Mouse (Mus musculus) liver, embryonic 12.5 days (tissue): ENCODE results near the gene Olfr1177-ps. TPM values are rescaled to one million over a fixed set of nuclear protein-coding genes. Genes with fewer than 3 reads are reported as not detected.

Experiments used
- ATAC-seq: fragments of 200-750 bp; cut with Nextera tagmentation; 2 replicates; pipeline ENCODE4 v1.8.0; 2017; ENCODE audit warnings: moderate number of reproducible peaks, mild to moderate bottlenecking, moderate library complexity
- H3K27ac ChIP-seq: fragments of 300-500 bp; sonication (generic); 2 replicates; pipeline ENCODE4 v1.5.1; 2016; ENCODE audit warnings: mild to moderate bottlenecking
- H3K27me3 ChIP-seq: fragments of 300-500 bp; sonication (generic); replicated peaks from 2 replicates; pipeline ENCODE4 v1.6.1; 2016; ENCODE audit warnings: mild to moderate bottlenecking, moderate library complexity
- H3K36me3 ChIP-seq: fragments of 300-500 bp; sonication (generic); 2 replicates; pipeline ENCODE4 v1.6.1; 2016; ENCODE audit warnings: mild to moderate bottlenecking, moderate library complexity
- H3K4me1 ChIP-seq: fragments of 300-500 bp; sonication (generic); 2 replicates; pipeline ENCODE4 v1.6.1; 2016
- H3K4me2 ChIP-seq: fragments of 300-500 bp; sonication (generic); 2 replicates; pipeline ENCODE4 v1.6.1; 2016; ENCODE audit warnings: mild to moderate bottlenecking, moderate library complexity
- H3K4me3 ChIP-seq: fragments of 300-500 bp; sonication (generic); 2 replicates; pipeline ENCODE4 v1.5.1; 2016; ENCODE audit warnings: mild to moderate bottlenecking, moderate library complexity
- H3K9ac ChIP-seq: fragments of 300-500 bp; sonication (generic); 2 replicates; pipeline ENCODE4 v1.6.1; 2016; ENCODE audit warnings: mild to moderate bottlenecking, moderate library complexity
- H3K9me3 ChIP-seq: fragments of 300-500 bp; sonication (generic); replicated peaks from 2 replicates; pipeline ENCODE4 v1.6.1; 2016; ENCODE audit warnings: mild to moderate bottlenecking, moderate library complexity
- WGBS: fragments of 180-500 bp; shearing (Covaris S2); methylation state at CpG from one replicate; pipeline ENCODE4 v1.1.7; 2016; ENCODE audit not compliant: insufficient replicate concordance; 5-methylcytosine and 5-hydroxymethylcytosine counted together
- polyA plus RNA-seq: library from polyadenylated mRNA; unstranded; fragments of >200 nt; fragmentation: Nextera tagmentation; extraction: Ambion mirVana; gene quantifications from 2 replicates; pipeline ENCODE4 v1.2.1, GENCODE M21; 2016

The Olfr1177-ps gene
- polyA plus RNA-seq: not detected in 2 replicates

- no peaks in the 10 kb centered on the region for H3K27me3 ChIP-seq
- no peak for ATAC-seq
- H3K4me3 ChIP-seq: no peak within 1 kb of the TSS
- H3K4me2 ChIP-seq: no peak within 1 kb of the TSS
- H3K9me3 ChIP-seq: no peaks in the 10 kb centered on the region
- H3K9ac ChIP-seq: no peak within 1 kb of the TSS
- no peak within 1 kb of the TSS for H3K27ac ChIP-seq
- WGBS: 58% methylated on average over 1 of the region's 1 CpGs
- H3K4me1 ChIP-seq: no peaks in the 10 kb centered on the region
- H3K36me3 ChIP-seq: no peaks in the 10 kb centered on the region
Measured at GRCm38 (mm10) chr2:88346392-88346791, at the start of gene Olfr1177-ps. Olfr1177-ps (minus strand) TSS chr2:88346492.

- H3K27me3 ChIP-seq: no peaks in the 10 kb centered on the region
- H3K4me2 ChIP-seq: no peak within 1 kb of the TSS
- WGBS: 55% methylated on average over 1 of the region's 1 CpGs
- H3K4me3 ChIP-seq: no peak within 1 kb of the TSS
- no peak within 1 kb of the TSS for H3K9ac ChIP-seq
- H3K4me1 ChIP-seq: no peaks in the 10 kb centered on the region
- no peak for ATAC-seq
- H3K27ac ChIP-seq: no peak within 1 kb of the TSS
- no peaks in the 10 kb centered on the region for H3K36me3 ChIP-seq
- H3K9me3 ChIP-seq: 0 out of 2 replicates have a peak, but pooled peaks cover 3% of the 10 kb centered on the region
Measured at GRCm38 (mm10) chr2:88386762-88387161, 40.5 kb upstream of the Olfr1177-ps start, which contains the start of gene Olfr1178. Olfr1178 (plus strand) TSS chr2:88387062.

- Histone ChIP-seq H3K27ac (no peak overlapping the region), H3K36me3 (no peaks in the 10 kb centered on the region), H3K27me3 (no peaks in the 10 kb centered on the region), H3K4me1 (no peaks in the 10 kb centered on the region), H3K9me3 (no peaks in the 10 kb centered on the region), H3K9ac (no peak overlapping the region), H3K4me2 (no peak overlapping the region), H3K4me3 (no peak overlapping the region)
- ATAC-seq: no peak
- WGBS: 2% methylated on average over 2 of the region's 2 CpGs
Measured at GRCm38 (mm10) chr2:88356304-88356703, 10.0 kb upstream of the Olfr1177-ps start.

GRCm38 (mm10) chr2:88336421-88336820, 9.9 kb downstream of the Olfr1177-ps start, which contains the start of gene Olfr1176:
Olfr1176 (plus strand) TSS chr2:88336721.
- no peak within 1 kb of the TSS for H3K27ac ChIP-seq
- no peaks in the 10 kb centered on the region for H3K4me1 ChIP-seq
- no peaks in the 10 kb centered on the region for H3K36me3 ChIP-seq
- ATAC-seq: no peak
- no peak within 1 kb of the TSS for H3K4me3 ChIP-seq
- no peak within 1 kb of the TSS for H3K4me2 ChIP-seq
- 52% methylated on average over 1 of the region's 1 CpGs for WGBS
- H3K9me3 ChIP-seq: no peaks in the 10 kb centered on the region
- H3K9ac ChIP-seq: no peak within 1 kb of the TSS
- no peaks in the 10 kb centered on the region for H3K27me3 ChIP-seq

GRCm38 (mm10) chr2:88327115-88327514, 19.2 kb downstream of the Olfr1177-ps start, which contains the start of gene Olfr1175-ps:
Olfr1175-ps (minus strand) TSS chr2:88327215.
- ATAC-seq: no peak
- H3K4me2 ChIP-seq: no peak within 1 kb of the TSS
- H3K9ac ChIP-seq: no peak within 1 kb of the TSS
- H3K4me3 ChIP-seq: no peak within 1 kb of the TSS
- H3K27me3 ChIP-seq: no peaks in the 10 kb centered on the region
- no peaks in the 10 kb centered on the region for H3K4me1 ChIP-seq
- no peaks in the 10 kb centered on the region for H3K36me3 ChIP-seq
- WGBS: 63% methylated on average over 2 of the region's 2 CpGs
- H3K9me3 ChIP-seq: no peaks in the 10 kb centered on the region
- no peak within 1 kb of the TSS for H3K27ac ChIP-seq

GRCm38 (mm10) chr2:88315035-88315434, 31.3 kb downstream of the Olfr1177-ps start, which contains the start of gene Olfr1174-ps:
Olfr1174-ps (minus strand) TSS chr2:88315135.
- no peaks in the 10 kb centered on the region for H3K9me3 ChIP-seq
- ATAC-seq: no peak

More at GRCm38 (mm10) chr2:88315035-88315434, 31.3 kb downstream of the Olfr1177-ps start, which contains the start of gene Olfr1174-ps:
- no peak within 1 kb of the TSS for H3K27ac ChIP-seq
- H3K9ac ChIP-seq: no peak within 1 kb of the TSS
- H3K36me3 ChIP-seq: no peaks in the 10 kb centered on the region
- no peak within 1 kb of the TSS for H3K4me3 ChIP-seq
- WGBS: 79% methylated on average over 4 of the region's 4 CpGs
- no peaks in the 10 kb centered on the region for H3K4me1 ChIP-seq
- H3K4me2 ChIP-seq: no peak within 1 kb of the TSS
- H3K27me3 ChIP-seq: no peaks in the 10 kb centered on the region

Other genes with a start within 250 kb of the Olfr1177-ps start
- not detected in 2 replicates for gene Olfr1166, start 218.2 kb downstream of the Olfr1177-ps start, polyA plus RNA-seq
- gene Olfr1167, start 191.3 kb downstream of the Olfr1177-ps start, polyA plus RNA-seq: not detected in 2 replicates
- not detected in 2 replicates for gene Olfr1168, start 164.6 kb downstream of the Olfr1177-ps start, polyA plus RNA-seq
- not detected in 2 replicates for gene Olfr1170, start 118.2 kb downstream of the Olfr1177-ps start, polyA plus RNA-seq
- gene Olfr1173, start 66.6 kb downstream of the Olfr1177-ps start, polyA plus RNA-seq: not detected in 2 replicates
- not detected in 2 replicates for gene Olfr1174-ps, start 31.4 kb downstream of the Olfr1177-ps start, polyA plus RNA-seq
- not detected in 2 replicates for gene Olfr1175-ps, start 19.3 kb downstream of the Olfr1177-ps start, polyA plus RNA-seq
- not detected in 2 replicates for gene Olfr1176, start 9.8 kb downstream of the Olfr1177-ps start, polyA plus RNA-seq
- gene Olfr1178, start 40.6 kb upstream of the Olfr1177-ps start, polyA plus RNA-seq: not detected in 2 replicates
- gene Olfr1179, start 60.0 kb upstream of the Olfr1177-ps start, polyA plus RNA-seq: not detected in 2 replicates
- gene Olfr1180, start 72.7 kb upstream of the Olfr1177-ps start, polyA plus RNA-seq: not detected in 2 replicates
- gene Olfr1181, start 79.7 kb upstream of the Olfr1177-ps start, polyA plus RNA-seq: not detected in 2 replicates
- gene Gm13757, start 102.6 kb upstream of the Olfr1177-ps start, polyA plus RNA-seq: not detected in 2 replicates
- gene Olfr1183, start 108.4 kb upstream of the Olfr1177-ps start, polyA plus RNA-seq: not detected in 2 replicates
- gene Olfr1184, start 137.1 kb upstream of the Olfr1177-ps start, polyA plus RNA-seq: not detected in 2 replicates
- gene Olfr1185-ps1, start 146.8 kb upstream of the Olfr1177-ps start, polyA plus RNA-seq: not detected in 2 replicates
- gene Olfr1186, start 172.1 kb upstream of the Olfr1177-ps start, polyA plus RNA-seq: not detected in 2 replicates
- not detected in 2 replicates for gene Olfr1188, start 210.4 kb upstream of the Olfr1177-ps start, polyA plus RNA-seq
- gene Olfr1189, start 240.0 kb upstream of the Olfr1177-ps start, polyA plus RNA-seq: not detected in 2 replicates